Mouse (Mus musculus) hindbrain, postnatal 0 days (tissue): ENCODE data around the gene Abhd8. TPM values are rescaled to one million over a fixed set of nuclear protein-coding genes. Genes with fewer than 3 reads are reported as not detected.

Source experiments
- ATAC-seq: fragments of 200-750 bp; cut with Nextera tagmentation; 2 replicates; pipeline ENCODE4 v1.8.0; 2017; ENCODE audit warnings: mild to moderate bottlenecking, moderate TSS enrichment, moderate library complexity
- DNase-seq: peaks from one replicate; pipeline ENCODE4 v3.0.0-alpha.2; 2015; ENCODE audit warnings: low spot score
- H3K27ac ChIP-seq: fragments of 300-500 bp; sonication (generic); 2 replicates; pipeline ENCODE4 v1.5.1; 2014; ENCODE audit warnings: mild to moderate bottlenecking
- H3K27me3 ChIP-seq: fragments of 300-500 bp; sonication (generic); 2 replicates; pipeline ENCODE4 v1.6.1; 2014; ENCODE audit warnings: low read length, mixed read lengths; ENCODE audit not compliant: insufficient read depth
- H3K36me3 ChIP-seq: fragments of 300-500 bp; sonication (generic); 2 replicates; pipeline ENCODE4 v1.6.1; 2014; ENCODE audit warnings: low read length, mixed read lengths; ENCODE audit not compliant: insufficient read depth
- H3K4me1 ChIP-seq: fragments of 300-500 bp; sonication (generic); 2 replicates; pipeline ENCODE4 v1.6.1; 2014; ENCODE audit warnings: antibody characterized with exemption, low read length, mixed read lengths; ENCODE audit not compliant: insufficient read depth
- H3K4me2 ChIP-seq: fragments of 300-500 bp; sonication (generic); 2 replicates; pipeline ENCODE4 v1.6.1; 2014; ENCODE audit warnings: low read depth, mild to moderate bottlenecking, low read length, moderate library complexity, mixed read lengths
- H3K4me3 ChIP-seq: fragments of 300-500 bp; sonication (generic); 2 replicates; pipeline ENCODE4 v1.5.1; 2014; ENCODE audit warnings: low read length
- H3K9ac ChIP-seq: fragments of 300-500 bp; sonication (generic); replicated peaks from 2 replicates; pipeline ENCODE4 v1.6.1; 2014; ENCODE audit warnings: mild to moderate bottlenecking, low read length, moderate library complexity, mixed read lengths
- H3K9me3 ChIP-seq: fragments of 300-500 bp; sonication (generic); 2 replicates; pipeline ENCODE4 v1.6.1; 2016; ENCODE audit warnings: low read length, mixed read lengths
- CTCF ChIP-seq: IDR thresholded peaks from 2 replicates; pipeline ENCODE4 v1.5.1; 2016; ENCODE audit warnings: antibody characterized with exemption, control low read depth, low read depth
- WGBS: fragments of 180-500 bp; shearing (Covaris S2); extraction: QIAGEN DNeasy Blood & Tissue Kit; methylation state at CpG from one replicate; pipeline ENCODE4 v1.1.7; 2014; 5-methylcytosine and 5-hydroxymethylcytosine counted together
- polyA plus RNA-seq: library from polyadenylated mRNA; unstranded; fragments of >200 nt; fragmentation: Nextera tagmentation; extraction: Ambion mirVana; gene quantifications from 2 replicates; pipeline ENCODE4 v1.2.1, GENCODE M21; 2015
- total RNA-seq: library from RNA; depleted of rRNA; stranded (reverse); fragments of >200 nt; gene quantifications from 2 replicates; pipeline ENCODE4 v1.2.3, GENCODE M21; 2014; rRNA removed

Abhd8 gene
- total RNA-seq (325 and 330 TPM in 2 replicates), polyA plus RNA-seq (190 and 195 TPM in 2 replicates)

GRCm38 (mm10) chr8:71463188-71464033, at the start of gene Abhd8:
Abhd8 (minus strand) TSS chr8:71463655.
- H3K4me1 ChIP-seq = peaks cover 10% of the 10 kb centered on the region; the same call in 1 of the 2 replicates

GRCm38 (mm10) chr8:71511644-71512043, 48.2 kb upstream of the Abhd8 start, which contains the start of gene Plvap:
Plvap (minus strand) TSS chr8:71511752.
- Histone ChIP-seq H3K4me1 (0 out of 2 replicates have a peak, but pooled peaks cover 5% of the 10 kb centered on the region), H3K4me2 (no peak within 1 kb of the TSS), H3K9ac (no peak within 1 kb of the TSS), H3K27me3 (peaks cover 20% of the 10 kb centered on the region), H3K27ac (no peak within 1 kb of the TSS), H3K4me3 (no peak within 1 kb of the TSS), H3K9me3 (no peaks in the 10 kb centered on the region), H3K36me3 (no peaks in the 10 kb centered on the region)
- TF ChIP-seq CTCF = no peak
- WGBS = 69% methylated on average over 14 of the region's 14 CpGs
- no peak for DNase-seq
- no peak for ATAC-seq

More at GRCm38 (mm10) chr8:71463188-71464033, at the start of gene Abhd8:
- ATAC-seq = peak; percentile 82
- Histone ChIP-seq H3K4me3 (peak within 1 kb of the TSS; percentile 88), H3K9ac (peak within 1 kb of the TSS; percentile 89), H3K36me3 (peaks cover 18% of the 10 kb centered on the region), H3K9me3 (no peaks in the 10 kb centered on the region), H3K27ac (peak within 1 kb of the TSS; percentile 92), H3K27me3 (no peaks in the 10 kb centered on the region), H3K4me2 (peak within 1 kb of the TSS; percentile 61)
- WGBS = under 1% methylated on average over 55 of the region's 55 CpGs
- TF ChIP-seq CTCF = no peak
- DNase-seq = peak; percentile 97

GRCm38 (mm10) chr8:71509316-71509715, 45.9 kb upstream of the Abhd8 start:
- no peaks in the 10 kb centered on the region for H3K9me3 ChIP-seq
- H3K27me3 ChIP-seq = peaks cover 27% of the 10 kb centered on the region
- no peak overlapping the region for H3K4me2 ChIP-seq
- H3K4me1 ChIP-seq = 0 out of 2 replicates have a peak, but pooled peaks cover 5% of the 10 kb centered on the region
- no peak overlapping the region for H3K27ac ChIP-seq
- TF ChIP-seq CTCF = no peak
- H3K4me3 ChIP-seq = no peak overlapping the region
- no peak for ATAC-seq
- H3K9ac ChIP-seq = no peak overlapping the region
- H3K36me3 ChIP-seq = no peaks in the 10 kb centered on the region
- DNase-seq = no peak
- 62% methylated on average over 2 of the region's 2 CpGs for WGBS

- TF ChIP-seq CTCF = no peak
- no peak overlapping the region for H3K27ac ChIP-seq
- peak overlapping the region; percentile 45 for H3K4me3 ChIP-seq
- 0 out of 2 replicates have a peak, but pooled peaks cover 5% of the 10 kb centered on the region for H3K4me1 ChIP-seq
- ATAC-seq = peak; percentile 86
- H3K36me3 ChIP-seq = no peaks in the 10 kb centered on the region
- H3K9ac ChIP-seq = peak overlapping the region; percentile 56
- H3K27me3 ChIP-seq = peaks cover 27% of the 10 kb centered on the region
- peak overlapping the region; percentile 68 for H3K4me2 ChIP-seq
- WGBS = under 1% methylated on average over 60 of the region's 61 CpGs
- DNase-seq = peak; percentile 93
- H3K9me3 ChIP-seq = no peaks in the 10 kb centered on the region
These were observed 44.2 kb upstream of the Abhd8 start for GRCm38 (mm10) chr8:71507589-71508104.

- Histone ChIP-seq H3K27ac (no peak overlapping the region), H3K36me3 (no peaks in the 10 kb centered on the region), H3K4me3 (no peak overlapping the region), H3K4me2 (no peak overlapping the region), H3K9ac (no peak overlapping the region), H3K27me3 (peaks cover 27% of the 10 kb centered on the region), H3K9me3 (no peaks in the 10 kb centered on the region), H3K4me1 (0 out of 2 replicates have a peak, but pooled peaks cover 5% of the 10 kb centered on the region)
- no peak for ATAC-seq
- no peak for DNase-seq
- TF ChIP-seq CTCF = no peak
- WGBS = 70% methylated on average over 4 of the region's 4 CpGs
These were observed 42.5 kb upstream of the Abhd8 start for GRCm38 (mm10) chr8:71505979-71506378.

- H3K9me3 ChIP-seq = no peaks in the 10 kb centered on the region
- H3K9ac ChIP-seq = no peak overlapping the region
- H3K27me3 ChIP-seq = peaks cover 27% of the 10 kb centered on the region
- 0 out of 2 replicates have a peak, but pooled peaks cover 5% of the 10 kb centered on the region for H3K4me1 ChIP-seq
- no peak for TF ChIP-seq CTCF
- no peak for ATAC-seq
- DNase-seq = no peak
- no peak overlapping the region for H3K4me2 ChIP-seq
- no peak overlapping the region for H3K27ac ChIP-seq
- 96% methylated on average over 4 of the region's 4 CpGs for WGBS
- H3K4me3 ChIP-seq = no peak overlapping the region
- no peaks in the 10 kb centered on the region for H3K36me3 ChIP-seq
These were observed 41.9 kb upstream of the Abhd8 start for GRCm38 (mm10) chr8:71505326-71505725.
